Mouse (Mus musculus) liver, postnatal 0 days (tissue): ENCODE results near the gene Brd9.

Experiments
- CTCF ChIP-seq: sonication (generic); IDR thresholded peaks from 2 replicates; pipeline ENCODE4 v1.5.1; 2016; ENCODE audit warnings: antibody characterized with exemption, low read depth
- EP300 ChIP-seq: IDR thresholded peaks from 2 replicates; pipeline ENCODE4 v1.6.1; 2016; ENCODE audit warnings: antibody characterized with exemption, low read depth, mild to moderate bottlenecking

DNA sequence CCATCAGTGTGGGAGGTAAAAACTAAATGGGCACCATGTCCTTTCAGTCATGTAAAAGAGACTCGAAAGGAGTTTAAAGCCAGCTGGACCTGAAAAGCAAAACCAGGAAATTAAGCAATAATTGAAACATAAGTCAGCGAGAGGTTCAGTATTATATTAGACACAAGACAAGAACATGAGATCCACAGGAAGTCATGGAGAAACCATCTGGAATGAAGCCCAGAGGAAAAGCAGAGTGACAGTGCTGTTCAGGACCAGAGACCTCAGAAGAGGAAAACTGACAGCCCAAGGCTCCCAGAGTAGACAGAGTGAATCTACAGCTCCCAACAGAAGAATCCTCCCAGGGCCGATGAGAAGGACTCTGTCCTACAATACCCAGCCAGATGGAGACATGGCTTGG is 40.0 kb upstream of the Brd9 start:
- TF ChIP-seq CTCF (no peak), EP300 (no peak)
